Mouse (Mus musculus) neural tube, embryonic 11.5 days (tissue): Measurements from ENCODE around the gene Mpi. TPM values are rescaled to one million over a fixed set of nuclear protein-coding genes. Genes with fewer than 3 reads are reported as not detected.

Source experiments
- ATAC-seq: fragments of 200-750 bp; cut with Nextera tagmentation; 2 replicates; pipeline ENCODE4 v1.8.0; 2017; ENCODE audit warnings: moderate number of reproducible peaks, mild to moderate bottlenecking, moderate TSS enrichment, moderate library complexity; ENCODE audit not compliant: insufficient read depth, low FRiP score, low TSS enrichment
- DNase-seq: peaks from one replicate; pipeline ENCODE4 v3.0.0-alpha.2; 2015; ENCODE audit warnings: low spot score
- H3K27ac ChIP-seq: fragments of 300-500 bp; sonication (generic); 2 replicates; pipeline ENCODE4 v1.5.1; 2014; ENCODE audit warnings: low read depth, mild to moderate bottlenecking, low read length
- H3K27me3 ChIP-seq: fragments of 300-500 bp; sonication (generic); 2 replicates; pipeline ENCODE4 v1.6.1; 2014; ENCODE audit warnings: mild to moderate bottlenecking, low read length, mixed read lengths; ENCODE audit not compliant: control insufficient read depth, insufficient read depth
- H3K36me3 ChIP-seq: fragments of 300-500 bp; sonication (generic); 2 replicates; pipeline ENCODE4 v1.6.1; 2014; ENCODE audit warnings: mild to moderate bottlenecking, low read length, moderate library complexity, mixed read lengths; ENCODE audit not compliant: control insufficient read depth, insufficient read depth
- H3K4me1 ChIP-seq: fragments of 300-500 bp; sonication (generic); 2 replicates; pipeline ENCODE4 v1.6.1; 2014; ENCODE audit warnings: low read length, mixed read lengths; ENCODE audit not compliant: control insufficient read depth, insufficient read depth
- H3K4me2 ChIP-seq: fragments of 300-500 bp; sonication (generic); 2 replicates; pipeline ENCODE4 v1.6.1; 2014; ENCODE audit warnings: low read depth, mild to moderate bottlenecking, moderate library complexity
- H3K4me3 ChIP-seq: fragments of 300-500 bp; sonication (generic); 2 replicates; pipeline ENCODE4 v1.5.1; 2014; ENCODE audit warnings: low read depth, low read length
- H3K9ac ChIP-seq: fragments of 300-500 bp; sonication (generic); 2 replicates; pipeline ENCODE4 v1.6.1; 2014; ENCODE audit warnings: mild to moderate bottlenecking, low read length
- H3K9me3 ChIP-seq: fragments of 300-500 bp; sonication (generic); 2 replicates; pipeline ENCODE4 v1.6.1; 2016; ENCODE audit warnings: low read length; ENCODE audit not compliant: control insufficient read depth
- WGBS: fragments of 180-500 bp; shearing (Covaris S2); extraction: QIAGEN DNeasy Blood & Tissue Kit; methylation state at CpG from one replicate; pipeline ENCODE4 v1.1.7; 2014; 5-methylcytosine and 5-hydroxymethylcytosine counted together
- polyA plus RNA-seq: library from polyadenylated mRNA; unstranded; fragments of >200 nt; fragmentation: Nextera tagmentation; extraction: Ambion mirVana; gene quantifications from 2 replicates; pipeline ENCODE4 v1.2.1, GENCODE M21; 2014

Mpi gene
- polyA plus RNA-seq, 1 experiment from 2014 or later: 52.8 TPM

- DNase-seq (no peak), ATAC-seq (no peak)
- Histone ChIP-seq H3K4me2 (no peak overlapping the region), H3K27me3 (no peaks in the 10 kb centered on the region), H3K9ac (no peak overlapping the region), H3K4me3 (no peak overlapping the region), H3K4me1 (peaks cover 4% of the 10 kb centered on the region; the same call in 1 of the 2 replicates), H3K36me3 (peaks cover 5% of the 10 kb centered on the region), H3K9me3 (no peaks in the 10 kb centered on the region), H3K27ac (no peak overlapping the region)
- WGBS: 60% methylated on average over 8 of the region's 8 CpGs
Observed at GRCm38 (mm10) chr9:57566846-57567245, 14.3 kb upstream of the Mpi start.

DNA sequence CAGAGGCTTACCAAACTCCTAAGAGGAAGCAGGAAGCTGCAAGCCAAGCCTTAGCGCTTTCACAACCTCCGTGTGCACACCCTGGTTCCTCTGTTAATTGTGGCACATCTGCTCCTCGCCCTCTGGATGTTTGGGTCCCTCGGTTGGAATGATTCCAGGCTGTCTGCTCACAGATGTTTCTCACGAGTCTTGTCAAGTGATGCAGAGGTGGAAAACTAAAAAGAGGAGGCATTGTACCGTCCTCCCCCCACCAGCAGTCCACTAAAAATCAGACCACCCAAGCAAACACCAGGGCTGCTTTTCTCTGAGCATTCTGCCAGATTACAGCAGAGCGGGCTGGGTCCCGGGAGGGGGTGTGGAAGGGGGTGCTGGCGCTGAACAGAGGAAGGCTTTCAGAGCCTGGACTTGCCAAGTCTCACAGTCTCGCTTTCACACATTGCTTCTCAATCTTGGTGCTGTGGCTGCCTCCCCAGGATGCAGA is 13.2 kb upstream of the Mpi start:
- Histone ChIP-seq H3K9me3 (no peaks in the 10 kb centered on the region), H3K36me3 (peaks cover 5% of the 10 kb centered on the region), H3K9ac (no peak overlapping the region), H3K27me3 (no peaks in the 10 kb centered on the region), H3K4me3 (no peak overlapping the region), H3K4me1 (peaks cover 10% of the 10 kb centered on the region; the same call in 1 of the 2 replicates), H3K27ac (no peak overlapping the region), H3K4me2 (no peak overlapping the region)
- WGBS: 54% methylated on average over 10 of the region's 10 CpGs
- DNase-seq (peak; percentile 32), ATAC-seq (no peak)

DNA sequence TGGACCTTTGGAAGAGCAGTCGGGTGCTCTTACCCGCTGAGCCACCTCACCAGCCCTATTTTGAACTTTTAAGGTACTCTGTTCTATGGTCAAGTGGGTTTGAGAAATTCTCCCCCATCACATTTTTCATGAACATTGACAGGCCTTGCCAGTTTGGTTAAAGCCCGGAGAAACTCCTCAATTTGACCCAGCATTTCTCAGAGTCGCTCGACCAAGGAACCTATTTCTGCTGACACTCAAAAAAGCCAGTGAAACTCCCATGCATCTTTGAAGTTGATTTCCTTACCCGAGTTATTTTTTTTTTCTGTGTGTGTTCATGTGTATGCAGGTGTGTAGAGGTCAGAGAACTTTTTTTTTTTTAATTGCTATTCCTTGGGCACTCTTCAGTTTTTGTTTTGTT is 12.0 kb upstream of the Mpi start:
- 88% methylated on average over 6 of the region's 6 CpGs for WGBS
- H3K27ac ChIP-seq: no peak overlapping the region
- H3K9me3 ChIP-seq: no peaks in the 10 kb centered on the region
- H3K4me1 ChIP-seq: peaks cover 10% of the 10 kb centered on the region; the same call in 1 of the 2 replicates
- H3K4me3 ChIP-seq: no peak overlapping the region
- H3K9ac ChIP-seq: no peak overlapping the region
- no peak overlapping the region for H3K4me2 ChIP-seq
- no peaks in the 10 kb centered on the region for H3K27me3 ChIP-seq
- peaks cover 5% of the 10 kb centered on the region for H3K36me3 ChIP-seq
- no peak for DNase-seq
- no peak for ATAC-seq

GRCm38 (mm10) chr9:57562896-57563372 is 10.4 kb upstream of the Mpi start:
- ATAC-seq (no peak), DNase-seq (no peak)
- no peak overlapping the region for H3K4me3 ChIP-seq
- no peak overlapping the region for H3K4me2 ChIP-seq
- no peak overlapping the region for H3K9ac ChIP-seq
- H3K27me3 ChIP-seq: no peaks in the 10 kb centered on the region
- no peak overlapping the region for H3K27ac ChIP-seq
- no peaks in the 10 kb centered on the region for H3K9me3 ChIP-seq
- WGBS: 68% methylated on average over 4 of the region's 4 CpGs
- H3K36me3 ChIP-seq: no peaks in the 10 kb centered on the region
- peaks cover 10% of the 10 kb centered on the region; the same call in 1 of the 2 replicates for H3K4me1 ChIP-seq

DNA sequence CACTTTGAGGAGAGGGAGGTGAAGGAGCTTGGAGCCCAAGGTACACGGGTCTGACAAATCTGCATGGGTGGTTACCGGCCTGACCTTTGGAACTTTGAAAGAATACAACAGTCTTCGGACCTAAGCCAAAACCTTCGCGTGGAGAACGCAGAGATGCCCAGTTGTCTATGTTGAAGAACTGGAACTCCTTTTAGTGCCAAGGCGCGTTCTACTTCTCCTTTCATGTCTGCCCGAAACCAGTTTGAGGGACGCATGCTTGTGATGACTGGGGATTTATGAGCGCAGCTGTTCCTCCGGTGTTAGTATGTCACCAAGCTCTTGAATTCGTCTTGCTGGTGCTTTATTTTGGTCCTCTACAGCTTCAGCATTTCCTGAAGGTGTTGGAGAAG is 9.1 kb upstream of the Mpi start:
- H3K9ac ChIP-seq: no peak overlapping the region
- WGBS: 80% methylated on average over 13 of the region's 13 CpGs
- ATAC-seq: no peak

GRCm38 (mm10) chr9:57560861-57561710 is 8.5 kb upstream of the Mpi start, which contains the start of gene Scamp2:
Gene Scamp2 (plus strand): TSS chr9:57560943.
- WGBS: under 1% methylated on average over 37 of the region's 37 CpGs
- no peaks in the 10 kb centered on the region for H3K27me3 ChIP-seq
- H3K27ac ChIP-seq: peak within 1 kb of the TSS; percentile 54; the same call in 1 of the 2 replicates
- H3K9ac ChIP-seq: peak within 1 kb of the TSS; percentile 57
- ATAC-seq (peak; percentile 100), DNase-seq (peak; percentile 95)
- peak within 1 kb of the TSS; percentile 74 for H3K4me2 ChIP-seq
- H3K9me3 ChIP-seq: no peaks in the 10 kb centered on the region
- H3K36me3 ChIP-seq: no peaks in the 10 kb centered on the region
- peak within 1 kb of the TSS; percentile 52 for H3K4me3 ChIP-seq
- H3K4me1 ChIP-seq: peaks cover 10% of the 10 kb centered on the region; the same call in 1 of the 2 replicates

More for the DNA sequence above, 9.1 kb upstream of the Mpi start:
- Histone ChIP-seq H3K4me3 (peak overlapping the region; percentile 52), H3K9me3 (no peaks in the 10 kb centered on the region), H3K4me2 (peak overlapping the region; percentile 74), H3K27me3 (no peaks in the 10 kb centered on the region), H3K4me1 (peaks cover 10% of the 10 kb centered on the region; the same call in 1 of the 2 replicates), H3K36me3 (no peaks in the 10 kb centered on the region), H3K27ac (no peak overlapping the region)
- no peak for DNase-seq

- Histone ChIP-seq H3K4me2 (peak overlapping the region; percentile 74), H3K9ac (peak overlapping the region; percentile 57), H3K27me3 (no peaks in the 10 kb centered on the region), H3K4me3 (peak overlapping the region; percentile 52), H3K36me3 (no peaks in the 10 kb centered on the region), H3K27ac (peak overlapping the region; percentile 54; the same call in 1 of the 2 replicates), H3K4me1 (peaks cover 10% of the 10 kb centered on the region; the same call in 1 of the 2 replicates), H3K9me3 (no peaks in the 10 kb centered on the region)
- ATAC-seq (no peak), DNase-seq (no peak)
- 29% methylated on average over 7 of the region's 7 CpGs for WGBS
Observed at GRCm38 (mm10) chr9:57560263-57560662, 7.7 kb upstream of the Mpi start.

DNA sequence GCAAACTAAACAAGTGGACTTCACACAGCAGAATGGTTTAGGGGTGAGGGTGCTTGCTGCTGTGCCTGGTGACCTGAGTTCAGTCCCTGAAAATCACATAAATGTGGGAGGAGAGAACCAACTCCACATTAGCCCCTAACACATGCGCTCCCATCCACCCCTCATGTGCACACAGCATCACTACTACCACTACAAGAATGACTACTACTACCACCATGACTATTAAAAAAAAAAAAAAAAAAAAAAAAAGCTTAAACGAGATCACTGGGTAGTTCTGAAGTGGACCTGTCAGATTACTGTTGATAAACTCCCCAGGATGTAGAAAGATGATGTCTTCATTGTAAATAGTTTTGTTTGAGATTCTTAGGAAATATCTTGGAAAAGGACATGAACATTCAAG is 7.0 kb upstream of the Mpi start:
- Histone ChIP-seq H3K27me3 (no peaks in the 10 kb centered on the region), H3K4me3 (no peak overlapping the region), H3K9me3 (no peaks in the 10 kb centered on the region), H3K4me2 (no peak overlapping the region), H3K9ac (no peak overlapping the region), H3K4me1 (peaks cover 10% of the 10 kb centered on the region; the same call in 1 of the 2 replicates), H3K27ac (no peak overlapping the region), H3K36me3 (no peaks in the 10 kb centered on the region)
- ATAC-seq: no peak
- DNase-seq: no peak
- 81% methylated on average over 2 of the region's 2 CpGs for WGBS
